Mouse (Mus musculus) liver, postnatal 0 days (tissue): ENCODE results near the gene Ncstn.

Source experiments
- CTCF ChIP-seq: sonication (generic); IDR thresholded peaks from 2 replicates; pipeline ENCODE4 v1.5.1; 2016; ENCODE audit warnings: antibody characterized with exemption, low read depth
- EP300 ChIP-seq: IDR thresholded peaks from 2 replicates; pipeline ENCODE4 v1.6.1; 2016; ENCODE audit warnings: antibody characterized with exemption, low read depth, mild to moderate bottlenecking

DNA sequence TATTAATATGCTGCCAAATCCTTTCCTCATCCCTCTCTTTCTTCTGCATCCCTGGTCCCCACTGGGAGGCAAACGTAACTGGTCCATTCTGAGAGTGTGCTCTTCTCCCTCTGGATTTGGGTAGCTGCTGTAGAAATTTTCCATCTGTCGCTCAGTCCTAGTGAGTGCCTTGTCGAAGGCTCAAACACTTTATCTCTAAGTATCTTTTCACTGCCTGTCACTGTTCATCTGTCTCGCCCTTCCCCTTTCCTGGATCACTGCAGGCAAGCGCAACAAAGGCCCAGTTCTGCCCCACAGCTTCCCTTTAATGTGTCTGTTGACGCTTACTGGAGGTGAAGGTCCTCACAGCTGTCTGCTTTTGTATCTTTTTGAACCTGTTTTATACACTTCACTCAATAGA, 12.6 kb upstream of the Ncstn start:
- TF ChIP-seq CTCF (no peak), EP300 (no peak)
